Mouse (Mus musculus) cerebellum, adult (tissue): ENCODE data around the gene Irf8.
"Not testable (repeated sequence)": the region's sequence is repeated elsewhere in the genome, so short reads cannot be mapped to it uniquely, and the experiment has no call there.

Experiments used
- ATAC-seq: cut with Nextera tagmentation; 2 replicates; pipeline ENCODE4 v1.9.2; 2017; ENCODE audit warnings: mild to moderate bottlenecking, moderate library complexity, mixed read lengths; ENCODE audit not compliant: insufficient number of reproducible peaks, low FRiP score, low TSS enrichment

The Irf8 gene

GRCm38 (mm10) chr8:120719586-120720236 lies 16.4 kb upstream of the Irf8 start:
- ATAC-seq: no peak

- ATAC-seq: no peak
These were observed 13.1 kb upstream of the Irf8 start for GRCm38 (mm10) chr8:120723025-120723424.

- ATAC-seq: not testable (repeated sequence)
These were observed 12.1 kb upstream of the Irf8 start for GRCm38 (mm10) chr8:120724096-120724495.

GRCm38 (mm10) chr8:120724816-120725575 lies 11.2 kb upstream of the Irf8 start:
- no peak for ATAC-seq

- ATAC-seq: no peak
These were observed 10.6 kb upstream of the Irf8 start for GRCm38 (mm10) chr8:120725576-120725950.

DNA sequence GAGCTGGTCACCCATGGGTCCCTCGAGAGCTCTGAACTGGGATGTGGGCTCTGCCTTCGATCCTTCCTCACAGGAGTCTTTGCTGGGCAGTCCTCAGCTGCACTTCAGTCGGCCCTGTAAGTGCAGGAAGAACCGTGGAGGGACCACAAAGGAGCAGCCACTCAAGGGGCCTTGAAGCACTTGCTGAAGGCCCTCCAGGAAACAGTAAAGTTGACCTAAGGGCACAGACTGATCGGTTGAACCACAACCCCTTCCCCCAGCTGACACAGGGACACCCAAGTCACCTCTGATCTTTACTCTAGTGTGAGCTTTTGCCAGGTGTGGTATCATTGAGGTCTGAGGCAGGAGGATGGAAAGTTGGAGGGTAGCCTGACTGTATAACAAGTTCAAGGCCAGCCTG lies 10.1 kb upstream of the Irf8 start:
- ATAC-seq: no peak

DNA sequence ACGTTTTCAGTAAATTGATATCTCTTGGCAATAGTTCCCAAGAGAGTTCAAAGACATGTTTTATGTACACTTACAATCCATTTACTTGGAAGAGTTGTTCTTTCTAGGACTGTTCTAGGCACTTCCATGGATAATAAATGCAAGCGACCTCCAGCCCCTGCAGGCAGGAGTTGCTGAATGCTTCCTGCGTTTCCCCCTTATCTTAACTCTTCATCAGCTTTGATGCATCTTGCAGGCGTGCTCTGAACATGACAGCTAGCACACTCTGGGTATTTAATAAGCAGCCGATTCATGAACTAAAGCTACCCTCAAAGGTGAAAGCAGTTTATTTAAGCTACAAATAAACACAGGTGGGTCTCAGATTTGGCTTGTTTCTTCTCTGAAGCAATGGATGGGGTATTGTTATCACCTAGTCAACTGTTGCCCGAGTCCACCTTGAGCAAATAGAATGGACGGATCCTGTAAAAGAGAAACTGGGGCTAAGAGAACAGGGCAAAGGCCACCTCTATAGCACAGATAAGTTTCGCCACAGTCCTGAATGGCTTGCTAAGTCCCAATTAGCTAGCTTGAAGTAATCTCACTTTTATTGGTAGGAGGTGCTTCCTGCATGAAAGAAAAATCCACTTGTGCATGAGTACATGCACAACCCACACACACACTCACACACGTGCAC lies 7.5 kb upstream of the Irf8 start:
- ATAC-seq: no peak

- ATAC-seq: no peak
These were observed 4.6 kb upstream of the Irf8 start for GRCm38 (mm10) chr8:120731582-120731981.

- no peak for ATAC-seq
These were observed 4.1 kb upstream of the Irf8 start for GRCm38 (mm10) chr8:120732068-120732467.

GRCm38 (mm10) chr8:120736486-120736885 lies 328 bp downstream of the Irf8 start:
- no peak for ATAC-seq

GRCm38 (mm10) chr8:120737166-120737565 lies 1.0 kb downstream of the Irf8 start:
- ATAC-seq: no peak

GRCm38 (mm10) chr8:120738771-120739170 lies 2.6 kb downstream of the Irf8 start:
- no peak for ATAC-seq

- no peak for ATAC-seq
These were observed 3.4 kb downstream of the Irf8 start for GRCm38 (mm10) chr8:120739526-120739925.

- ATAC-seq: no peak
These were observed 4.4 kb downstream of the Irf8 start for GRCm38 (mm10) chr8:120740579-120740978.

GRCm38 (mm10) chr8:120741001-120741400 lies 4.8 kb downstream of the Irf8 start:
- ATAC-seq: no peak

GRCm38 (mm10) chr8:120741815-120742530 lies 5.8 kb downstream of the Irf8 start:
- ATAC-seq: no peak

DNA sequence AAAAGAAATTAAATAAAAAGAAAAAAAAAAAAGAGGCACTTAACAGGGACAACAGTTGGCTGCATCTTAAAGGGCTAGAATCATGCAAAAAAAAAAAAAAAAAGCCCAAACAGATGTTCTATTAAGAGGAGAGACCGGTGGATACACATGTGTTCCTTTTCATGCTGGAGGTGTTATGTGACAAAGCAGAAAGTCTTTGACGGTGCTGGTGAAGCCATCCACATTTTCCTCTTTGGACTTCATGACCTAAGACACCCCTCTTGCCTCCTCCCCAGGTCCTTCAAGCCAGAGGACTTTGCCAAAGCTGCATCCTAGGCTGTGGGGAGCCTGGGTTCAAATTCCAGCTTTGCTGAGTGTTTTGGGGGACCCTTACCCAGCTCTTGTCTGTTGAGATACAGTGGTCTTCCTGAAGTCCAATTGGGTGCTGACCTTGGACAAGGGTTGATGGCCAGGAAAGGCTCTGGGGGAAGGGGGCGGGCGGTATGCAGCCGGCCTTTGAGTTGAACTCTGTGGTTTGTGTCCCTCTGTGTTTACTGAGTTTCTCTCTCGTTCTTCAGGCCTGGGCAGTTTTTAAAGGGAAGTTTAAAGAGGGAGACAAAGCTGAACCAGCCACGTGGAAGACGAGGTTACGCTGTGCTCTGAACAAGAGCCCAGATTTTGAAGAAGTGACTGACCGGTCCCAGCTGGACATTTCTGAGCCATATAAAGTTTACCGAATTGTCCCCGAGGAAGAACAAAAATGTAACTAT lies 7.2 kb downstream of the Irf8 start:
- ATAC-seq: no peak

DNA sequence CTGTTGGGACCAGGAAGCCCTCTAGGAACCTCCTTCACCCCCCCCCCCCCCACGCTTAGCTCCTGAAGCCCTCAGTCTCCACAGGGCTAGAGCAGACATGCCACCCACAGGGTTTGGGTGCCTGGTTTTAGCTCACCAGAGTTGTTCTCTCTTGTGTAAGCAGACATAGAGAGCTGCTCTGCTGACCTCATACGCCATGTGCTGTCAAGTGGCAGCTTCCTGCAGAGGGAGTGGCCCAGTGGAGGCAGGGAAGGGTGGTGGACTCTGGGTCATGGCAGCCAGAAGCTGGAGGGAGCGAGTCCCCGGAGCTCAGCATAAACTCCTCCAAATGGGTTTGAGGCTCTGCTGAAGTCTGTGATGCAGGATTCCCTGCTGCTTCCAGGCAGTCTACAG lies 7.7 kb downstream of the Irf8 start:
- no peak for ATAC-seq

- ATAC-seq: no peak
These were observed 8.3 kb downstream of the Irf8 start for GRCm38 (mm10) chr8:120744448-120744847.

GRCm38 (mm10) chr8:120745226-120745625 lies 9.1 kb downstream of the Irf8 start:
- no peak for ATAC-seq
